Mouse (Mus musculus) hindbrain, embryonic 10.5 days (tissue): ENCODE results near the gene Gm21972. TPM values are rescaled to one million over a fixed set of nuclear protein-coding genes. Genes with fewer than 3 reads are reported as not detected.

Experiments used
- DNase-seq: peaks from one replicate; pipeline ENCODE4 v3.0.0-alpha.2; 2017; ENCODE audit warnings: low spot score
- H3K27ac ChIP-seq: fragments of 300-500 bp; sonication (generic); 2 replicates; pipeline ENCODE4 v1.5.1; 2016; ENCODE audit warnings: mild to moderate bottlenecking, moderate library complexity
- H3K27me3 ChIP-seq: fragments of 300-500 bp; sonication (generic); 2 replicates; pipeline ENCODE4 v1.6.1; 2016; ENCODE audit warnings: mild to moderate bottlenecking; ENCODE audit not compliant: poor library complexity, insufficient read depth, severe bottlenecking
- H3K36me3 ChIP-seq: fragments of 300-500 bp; sonication (generic); 2 replicates; pipeline ENCODE4 v1.6.1; 2016; ENCODE audit warnings: mild to moderate bottlenecking, moderate library complexity
- H3K4me1 ChIP-seq: fragments of 300-500 bp; sonication (generic); replicated peaks from 2 replicates; pipeline ENCODE4 v1.6.1; 2016; ENCODE audit warnings: mild to moderate bottlenecking
- H3K4me3 ChIP-seq: fragments of 300-500 bp; sonication (generic); 2 replicates; pipeline ENCODE4 v1.5.1; 2016; ENCODE audit warnings: mild to moderate bottlenecking, moderate library complexity
- H3K9me3 ChIP-seq: fragments of 300-500 bp; sonication (generic); 2 replicates; pipeline ENCODE4 v1.6.1; 2016; ENCODE audit warnings: mild to moderate bottlenecking, moderate library complexity
- whole genome bisulfite sequencing: fragments of 180-500 bp; shearing (Covaris S2); methylation state at CpG from one replicate; pipeline ENCODE4 v1.1.7; 2016; 5-methylcytosine and 5-hydroxymethylcytosine counted together
- polyA plus RNA-seq: library from polyadenylated mRNA; unstranded; fragments of >200 nt; fragmentation: Nextera tagmentation; extraction: Ambion mirVana; gene quantifications from 2 replicates; pipeline ENCODE4 v1.2.1, GENCODE M21; 2016

Gene Gm21972
- polyA plus RNA-seq, result not detected in 2 replicates

- H3K27me3 ChIP-seq, result no peaks in the 10 kb centered on the region
- H3K36me3 ChIP-seq, result peaks cover 91% of the 10 kb centered on the region
- H3K9me3 ChIP-seq, result no peaks in the 10 kb centered on the region
- 94% methylated on average over 4 of the region's 4 CpGs for WGBS
- no peaks in the 10 kb centered on the region for H3K4me1 ChIP-seq
- H3K4me3 ChIP-seq, result no peak within 1 kb of the TSS
- H3K27ac ChIP-seq, result no peak within 1 kb of the TSS
- no peak for DNase-seq
Observed at GRCm38 (mm10) chr1:86133337-86133736, at the start of gene Gm21972. Gene Gm21972 (plus strand): TSS chr1:86133637.

DNA sequence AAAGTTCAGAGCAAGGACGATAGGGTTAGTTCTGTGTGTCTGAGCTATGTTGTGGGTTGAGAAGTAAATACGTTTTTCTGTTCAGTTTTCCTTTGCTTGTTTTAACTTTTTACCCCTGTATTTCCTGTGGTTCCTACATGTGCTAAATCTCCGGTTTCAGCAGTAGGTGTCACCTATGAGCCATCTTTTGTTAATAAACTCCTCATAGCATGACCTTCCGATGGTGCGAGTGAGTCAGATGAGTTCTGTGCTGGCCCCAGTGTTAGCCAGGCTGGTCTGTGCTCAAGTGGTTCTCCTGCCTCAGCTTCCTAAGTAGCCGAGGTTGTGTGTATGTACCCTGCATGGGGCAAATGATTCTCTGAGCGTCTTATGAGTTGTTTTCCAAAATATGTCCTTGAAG lies 39.0 kb upstream of the Gm21972 start:
- H3K4me3 ChIP-seq, result no peak overlapping the region

DNA sequence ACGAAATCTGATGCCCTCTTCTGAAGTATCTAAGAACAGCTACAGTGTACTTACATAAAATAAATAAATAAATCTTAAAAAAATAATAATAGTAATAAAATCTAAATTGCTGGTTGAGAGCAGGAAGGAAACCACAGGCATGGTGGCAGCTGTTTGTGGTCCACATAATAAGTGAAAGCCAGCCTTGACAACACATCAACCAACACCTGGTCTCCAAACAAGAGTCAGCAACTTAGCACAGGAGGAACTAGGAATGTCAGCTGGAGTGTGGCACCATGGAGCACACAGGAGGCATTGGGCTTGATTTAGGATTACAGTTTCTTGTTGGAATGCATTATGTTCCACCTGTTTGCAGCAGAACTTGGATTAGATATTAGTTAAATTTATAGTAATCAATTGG lies 28.4 kb upstream of the Gm21972 start:
- H3K27me3 ChIP-seq, result no peaks in the 10 kb centered on the region
- DNase-seq, result no peak
- H3K4me1 ChIP-seq, result no peaks in the 10 kb centered on the region
- WGBS, result 95% methylated on average over 1 of the region's 1 CpGs
- H3K36me3 ChIP-seq, result peaks cover 40% of the 10 kb centered on the region
- H3K4me3 ChIP-seq, result no peak overlapping the region
- H3K27ac ChIP-seq, result no peak overlapping the region
- no peaks in the 10 kb centered on the region for H3K9me3 ChIP-seq

More for the DNA sequence above, 39.0 kb upstream of the Gm21972 start:
- H3K36me3 ChIP-seq, result peaks cover 97% of the 10 kb centered on the region
- H3K27me3 ChIP-seq, result no peaks in the 10 kb centered on the region
- WGBS, result 91% methylated on average over 7 of the region's 7 CpGs
- H3K9me3 ChIP-seq, result no peaks in the 10 kb centered on the region
- H3K27ac ChIP-seq, result no peak overlapping the region
- DNase-seq, result no peak
- no peaks in the 10 kb centered on the region for H3K4me1 ChIP-seq

DNA sequence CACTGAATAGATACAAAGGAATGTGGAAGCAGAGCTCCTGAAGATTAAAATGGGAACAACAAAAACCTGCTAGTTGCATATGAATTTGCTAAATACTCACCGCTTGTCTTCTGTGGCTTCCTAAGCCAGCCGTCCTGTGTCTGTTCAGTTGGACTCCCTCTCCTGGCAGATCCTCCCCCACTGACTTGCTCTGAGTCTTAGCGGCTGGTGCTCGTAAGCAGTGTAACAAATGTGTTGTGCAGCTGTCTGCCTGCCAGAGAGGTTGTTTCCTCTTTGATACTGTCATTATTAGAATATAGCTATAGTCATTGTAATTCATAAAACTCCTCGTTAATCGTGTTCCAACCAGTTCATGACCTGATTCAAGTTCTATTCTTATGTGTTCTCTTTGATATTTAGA lies 21.7 kb upstream of the Gm21972 start, which contains the start of gene Htr2b:
TSS of gene Htr2b (minus strand) at position 192 of the 400 bp plus-strand sequence.
- 82% methylated on average over 6 of the region's 6 CpGs for WGBS
- no peaks in the 10 kb centered on the region for H3K9me3 ChIP-seq

GRCm38 (mm10) chr1:86114141-86114540 lies 19.3 kb upstream of the Gm21972 start:
- H3K9me3 ChIP-seq, result no peaks in the 10 kb centered on the region
- H3K27me3 ChIP-seq, result no peaks in the 10 kb centered on the region
- H3K27ac ChIP-seq, result no peak overlapping the region
- no peak for DNase-seq
- H3K4me3 ChIP-seq, result no peak overlapping the region
- no peaks in the 10 kb centered on the region for H3K4me1 ChIP-seq
- 94% methylated on average over 3 of the region's 3 CpGs for WGBS
- peaks cover 45% of the 10 kb centered on the region for H3K36me3 ChIP-seq

More for the DNA sequence above, 21.7 kb upstream of the Gm21972 start, which contains the start of gene Htr2b:
- no peak for DNase-seq
- Histone ChIP-seq H3K4me1 (no peaks in the 10 kb centered on the region), H3K27ac (no peak within 1 kb of the TSS), H3K36me3 (peaks cover 28% of the 10 kb centered on the region), H3K27me3 (no peaks in the 10 kb centered on the region), H3K4me3 (no peak within 1 kb of the TSS)

GRCm38 (mm10) chr1:86119549-86119948 lies 13.9 kb upstream of the Gm21972 start:
- no peak overlapping the region for H3K4me3 ChIP-seq

DNA sequence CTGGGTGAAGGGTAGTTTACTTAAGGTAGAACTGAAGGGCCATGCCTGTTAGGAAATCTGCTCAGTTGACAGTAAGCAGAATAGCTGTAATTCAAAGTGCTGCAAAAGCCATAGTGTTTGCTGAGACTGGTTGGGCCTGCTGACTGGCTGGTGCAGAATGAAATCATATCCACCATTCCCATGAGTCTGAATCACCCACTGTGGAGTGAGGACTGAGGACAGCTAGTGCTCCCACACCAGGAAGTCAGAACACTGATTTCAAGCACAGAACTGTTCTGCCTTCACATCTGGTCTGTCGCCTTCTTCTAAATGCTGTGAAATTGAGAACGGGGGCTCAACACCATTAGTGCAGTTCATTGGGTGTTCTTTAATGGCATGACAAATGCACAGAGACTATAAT lies 7.4 kb upstream of the Gm21972 start:
- peaks cover 98% of the 10 kb centered on the region for H3K36me3 ChIP-seq

More at GRCm38 (mm10) chr1:86119549-86119948, 13.9 kb upstream of the Gm21972 start:
- Histone ChIP-seq H3K36me3 (peaks cover 88% of the 10 kb centered on the region), H3K27me3 (no peaks in the 10 kb centered on the region), H3K4me1 (no peaks in the 10 kb centered on the region), H3K9me3 (no peaks in the 10 kb centered on the region), H3K27ac (no peak overlapping the region)
- 92% methylated on average over 4 of the region's 4 CpGs for WGBS
- no peak for DNase-seq

GRCm38 (mm10) chr1:86135315-86135714 lies 1.9 kb downstream of the Gm21972 start:
- H3K36me3 ChIP-seq, result peaks cover 90% of the 10 kb centered on the region
- 92% methylated on average over 6 of the region's 6 CpGs for WGBS
- H3K27ac ChIP-seq, result no peak overlapping the region
- no peak overlapping the region for H3K4me3 ChIP-seq
- no peaks in the 10 kb centered on the region for H3K27me3 ChIP-seq
- H3K4me1 ChIP-seq, result no peaks in the 10 kb centered on the region
- H3K9me3 ChIP-seq, result no peaks in the 10 kb centered on the region
- no peak for DNase-seq

More for the DNA sequence above, 7.4 kb upstream of the Gm21972 start:
- no peak overlapping the region for H3K4me3 ChIP-seq
- no peak for DNase-seq
- H3K9me3 ChIP-seq, result no peaks in the 10 kb centered on the region
- H3K27me3 ChIP-seq, result no peaks in the 10 kb centered on the region
- H3K4me1 ChIP-seq, result no peaks in the 10 kb centered on the region
- 94% methylated on average over 2 of the region's 2 CpGs for WGBS
- no peak overlapping the region for H3K27ac ChIP-seq

GRCm38 (mm10) chr1:86141081-86141480 lies 7.6 kb downstream of the Gm21972 start:
- Histone ChIP-seq H3K4me3 (no peak overlapping the region), H3K9me3 (no peaks in the 10 kb centered on the region), H3K27me3 (no peaks in the 10 kb centered on the region), H3K36me3 (peaks cover 63% of the 10 kb centered on the region), H3K4me1 (no peaks in the 10 kb centered on the region), H3K27ac (no peak overlapping the region)
- 87% methylated on average over 3 of the region's 3 CpGs for WGBS
- no peak for DNase-seq

- Histone ChIP-seq H3K4me3 (no peak overlapping the region), H3K27me3 (no peaks in the 10 kb centered on the region), H3K27ac (no peak overlapping the region), H3K36me3 (peaks cover 44% of the 10 kb centered on the region), H3K4me1 (no peaks in the 10 kb centered on the region), H3K9me3 (no peaks in the 10 kb centered on the region)
- WGBS, result 85% methylated on average over 4 of the region's 4 CpGs
- DNase-seq, result no peak
Observed at GRCm38 (mm10) chr1:86143165-86143564, 9.7 kb downstream of the Gm21972 start.

- H3K27ac ChIP-seq, result no peak overlapping the region
- H3K4me1 ChIP-seq, result no peaks in the 10 kb centered on the region
- no peaks in the 10 kb centered on the region for H3K9me3 ChIP-seq
- H3K27me3 ChIP-seq, result no peaks in the 10 kb centered on the region
- peaks cover 33% of the 10 kb centered on the region for H3K36me3 ChIP-seq
- H3K4me3 ChIP-seq, result no peak overlapping the region
- WGBS, result 79% methylated on average over 21 of the region's 21 CpGs
- no peak for DNase-seq
Observed at GRCm38 (mm10) chr1:86144001-86144944, 10.8 kb downstream of the Gm21972 start.

GRCm38 (mm10) chr1:86146293-86146692 lies 12.9 kb downstream of the Gm21972 start:
- no peaks in the 10 kb centered on the region for H3K9me3 ChIP-seq
- no peak overlapping the region for H3K4me3 ChIP-seq
- H3K27ac ChIP-seq, result no peak overlapping the region
- no peak for DNase-seq
- no peaks in the 10 kb centered on the region for H3K27me3 ChIP-seq
- 91% methylated on average over 5 of the region's 5 CpGs for WGBS
- H3K4me1 ChIP-seq, result no peaks in the 10 kb centered on the region
- H3K36me3 ChIP-seq, result peaks cover 15% of the 10 kb centered on the region

DNA sequence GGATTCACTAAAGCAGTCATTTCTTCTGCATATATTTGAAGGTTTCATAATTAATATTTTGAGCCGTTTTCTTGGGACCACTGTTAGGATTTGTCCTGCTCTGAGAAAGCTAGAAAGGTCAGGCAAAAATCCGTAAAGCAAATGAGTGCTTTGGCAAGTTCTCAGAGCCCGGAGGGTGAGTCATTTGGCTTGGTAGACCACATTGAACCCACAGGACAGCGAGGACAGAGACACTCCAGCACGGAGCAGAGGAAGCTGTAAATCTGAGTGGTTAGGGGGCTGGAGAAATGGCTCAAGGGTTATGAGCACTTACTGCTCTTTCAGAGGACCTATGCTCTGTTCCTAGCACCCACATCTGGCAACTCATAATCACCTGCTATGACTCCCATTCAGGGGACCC lies 14.1 kb downstream of the Gm21972 start:
- Histone ChIP-seq H3K27ac (no peak overlapping the region), H3K9me3 (no peaks in the 10 kb centered on the region), H3K4me3 (no peak overlapping the region), H3K27me3 (no peaks in the 10 kb centered on the region), H3K36me3 (peaks cover 7% of the 10 kb centered on the region; the same call in 1 of the 2 replicates), H3K4me1 (no peaks in the 10 kb centered on the region)
- no peak for DNase-seq
- 84% methylated on average over 5 of the region's 5 CpGs for WGBS
